Mouse (Mus musculus) central nervous system, embryonic 14 days (tissue): ENCODE results near the gene Filip1. TPM values are rescaled to one million over a fixed set of nuclear protein-coding genes. Genes with fewer than 3 reads are reported as not detected.

Source experiments
- polyA plus RNA-seq: library from polyadenylated mRNA; depleted of rRNA; stranded (reverse); fragments of >200 nt; gene quantifications from 2 replicates; pipeline ENCODE4 v1.2.3, GENCODE M21; 2012; rRNA removed

Filip1 gene
- polyA plus RNA-seq = 2.6 and 3.6 TPM in 2 replicates

GRCm38 (mm10) chr9:80012751-80013150, at the start of gene Filip1:
Gene Filip1, minus strand, starts transcription at chr9:80012851.

GRCm38 (mm10) chr9:79792841-79793835, 219.5 kb downstream of the Filip1 start, which contains the start of gene Tmem30a:
Gene Tmem30a, minus strand, starts transcription at chr9:79793507.

Other genes starting within 250 kb of the Filip1 start
- gene Tmem30a, start 219.3 kb downstream of the Filip1 start, polyA plus RNA-seq = 42.5 and 42.9 TPM in 2 replicates
- 85.9 and 86.9 TPM in 2 replicates for gene Senp6, start 54.1 kb upstream of the Filip1 start, polyA plus RNA-seq
- gene Myo6, start 152.2 kb upstream of the Filip1 start, polyA plus RNA-seq = 14.1 and 16.0 TPM in 2 replicates